Mouse (Mus musculus) adrenal gland, postnatal 14 days (tissue): ENCODE results near the gene Faim. TPM values are rescaled to one million over a fixed set of nuclear protein-coding genes. Genes with fewer than 3 reads are reported as not detected.

ENCODE experiments used
- DNase-seq: peaks from one replicate; pipeline ENCODE4 v3.0.0; 2021; ENCODE audit warnings: mixed read lengths
- long read RNA-seq, 2 experiments: library from polyadenylated mRNA; stranded (forward); transcript quantifications; one replicate each; pipeline ENCODE4 v2.0.0; 2021
- total RNA-seq: library from RNA; stranded (reverse); gene quantifications from 2 replicates; pipeline ENCODE4 v1.2.3, GENCODE M21; 2021

The Faim gene
- total RNA-seq = 27.8 and 31.9 TPM in 2 replicates
- long read RNA-seq, experiment 1, transcript Faim-201 (5 exons, 1,019 nt) = major isoform, 37 of 50 reads
- long read RNA-seq, experiment 1, partial matches to known transcripts = 12 of 50 reads
- long read RNA-seq, experiment 1, other reads (novel, unspliced or antisense) = 1 of 50 reads
- long read RNA-seq, experiment 2, transcript Faim-201 (5 exons, 1,019 nt) = major isoform, 20 of 36 reads
- long read RNA-seq, experiment 2, partial matches to known transcripts = 13 of 36 reads
- long read RNA-seq, experiment 2, other reads (novel, unspliced or antisense) = 2 of 36 reads

- DNase-seq = peak; percentile 100
Measured at GRCm38 (mm10) chr9:98985800-98986475, at the start of gene Faim. Gene Faim (plus strand): TSS chr9:98986373.

DNA sequence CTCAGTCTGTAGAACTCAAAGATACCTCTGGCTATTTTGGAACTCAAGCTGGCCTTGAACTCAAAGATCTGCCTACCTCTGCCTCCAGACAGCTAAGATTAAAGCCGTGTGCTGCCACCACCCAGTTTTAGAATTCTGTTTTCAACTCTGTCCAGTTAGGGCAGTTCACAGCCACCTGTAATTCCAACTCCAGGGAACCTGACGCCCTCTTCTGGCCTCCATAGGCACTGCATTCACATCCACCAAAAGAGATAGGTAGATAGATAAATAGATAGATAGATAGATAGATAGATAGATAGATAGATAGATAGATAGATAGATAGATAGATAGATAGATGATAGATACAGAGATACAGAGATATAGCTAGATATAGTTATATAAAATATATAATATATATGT is 46.9 kb upstream of the Faim start:
- DNase-seq = peak; percentile 45

DNA sequence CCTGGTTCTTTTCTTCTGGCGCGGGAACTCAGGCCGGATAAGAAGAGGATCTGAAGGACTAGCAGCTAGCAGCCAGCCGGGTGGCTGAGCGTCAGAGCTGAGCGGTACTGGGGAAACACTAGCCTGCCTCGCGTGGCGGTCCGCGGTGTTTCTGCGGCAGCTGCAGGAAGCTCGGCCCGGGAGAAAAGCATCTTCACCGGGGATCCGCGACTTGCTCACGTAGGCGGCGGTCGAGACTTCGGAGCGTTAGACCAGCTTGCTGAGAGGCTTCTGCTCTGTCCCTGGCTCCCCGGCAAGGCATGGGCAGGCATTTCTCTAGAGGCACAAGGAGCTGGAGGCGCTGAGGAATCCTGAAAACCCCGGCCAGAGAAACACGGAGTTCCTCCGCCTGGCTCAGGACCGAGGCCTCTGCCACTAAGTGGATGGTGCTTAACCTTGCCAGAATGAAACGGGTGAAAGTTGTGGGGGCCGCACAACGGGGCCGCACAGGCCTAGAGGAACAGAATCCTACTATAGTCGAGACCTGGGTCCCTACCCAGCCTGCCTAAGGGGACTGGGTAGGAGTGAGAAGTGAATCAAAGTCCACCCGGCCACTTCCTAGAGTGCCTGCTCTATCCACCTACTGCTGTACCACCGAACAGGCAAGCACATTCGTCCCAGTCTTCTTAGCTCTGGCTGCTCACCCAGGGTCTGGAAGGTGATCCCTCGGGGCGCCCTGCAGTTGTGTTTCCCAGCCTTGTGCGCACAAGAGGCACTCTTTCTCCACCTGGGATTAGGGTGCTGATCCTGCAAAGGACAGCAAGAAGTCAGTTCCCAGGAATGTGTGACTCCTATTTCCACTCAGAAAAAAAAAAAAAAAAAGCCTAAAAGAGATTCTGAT is 33.8 kb upstream of the Faim start:
- DNase-seq = no peak

GRCm38 (mm10) chr9:98953291-98953690 is 32.9 kb upstream of the Faim start:
- DNase-seq = no peak

DNA sequence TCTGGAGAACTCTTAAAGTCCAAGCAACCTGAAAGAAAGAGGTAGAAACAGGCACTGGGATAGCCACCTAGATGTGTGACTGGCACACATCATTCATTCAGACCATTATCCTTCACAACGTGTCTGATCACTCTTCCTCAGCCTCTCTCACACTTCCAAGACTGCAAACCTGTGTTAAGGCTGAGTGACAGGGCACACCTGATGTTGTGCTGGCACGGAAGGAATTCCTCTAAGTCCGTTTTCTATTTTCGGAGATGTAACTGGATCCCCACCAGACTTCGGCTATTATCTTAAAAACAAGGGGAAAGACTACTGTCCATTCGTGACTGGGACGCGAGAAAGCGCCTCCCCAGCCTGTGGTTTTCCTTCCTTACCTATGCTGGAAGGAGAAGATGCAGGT is 32.3 kb upstream of the Faim start:
- no peak for DNase-seq

DNA sequence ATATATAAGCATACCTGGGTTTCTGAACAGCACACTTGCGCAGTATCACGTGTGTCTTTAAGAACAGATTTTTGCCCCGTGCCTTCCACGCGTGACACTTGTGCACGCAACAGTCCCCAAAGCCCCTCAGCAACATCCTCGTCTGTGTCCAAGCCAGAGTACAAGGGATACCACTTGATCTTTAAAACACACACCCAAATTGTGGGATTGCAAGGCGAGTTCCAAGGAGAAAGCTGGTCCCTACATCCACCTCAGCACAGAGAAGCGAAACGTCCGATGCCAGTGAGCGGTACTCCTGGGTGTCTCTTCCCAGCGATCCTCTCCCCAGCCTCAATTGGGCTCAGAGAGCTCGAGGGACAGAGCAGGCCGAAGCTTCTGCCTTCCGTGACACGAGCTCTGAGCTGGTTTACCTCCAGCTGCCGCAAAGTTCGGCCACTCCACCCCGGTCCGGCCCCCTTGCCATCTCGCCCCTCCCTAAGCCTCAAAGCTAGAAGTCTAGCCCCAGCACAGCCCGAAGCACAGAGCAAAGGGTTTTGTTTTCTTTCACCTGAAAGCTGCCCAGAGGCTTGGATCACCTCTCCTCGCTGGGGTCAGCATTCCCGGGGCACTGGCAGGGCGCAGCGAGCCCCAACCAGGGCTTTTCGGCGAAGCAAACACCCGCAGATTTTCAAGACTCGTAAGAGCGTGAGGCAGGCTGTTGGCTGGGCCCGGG is 31.6 kb upstream of the Faim start:
- no peak for DNase-seq

GRCm38 (mm10) chr9:98955103-98955715 is 31.0 kb upstream of the Faim start, which contains the start of gene Foxl2:
Gene Foxl2 (plus strand): TSS chr9:98955288.
- peak; percentile 35 for DNase-seq

DNA sequence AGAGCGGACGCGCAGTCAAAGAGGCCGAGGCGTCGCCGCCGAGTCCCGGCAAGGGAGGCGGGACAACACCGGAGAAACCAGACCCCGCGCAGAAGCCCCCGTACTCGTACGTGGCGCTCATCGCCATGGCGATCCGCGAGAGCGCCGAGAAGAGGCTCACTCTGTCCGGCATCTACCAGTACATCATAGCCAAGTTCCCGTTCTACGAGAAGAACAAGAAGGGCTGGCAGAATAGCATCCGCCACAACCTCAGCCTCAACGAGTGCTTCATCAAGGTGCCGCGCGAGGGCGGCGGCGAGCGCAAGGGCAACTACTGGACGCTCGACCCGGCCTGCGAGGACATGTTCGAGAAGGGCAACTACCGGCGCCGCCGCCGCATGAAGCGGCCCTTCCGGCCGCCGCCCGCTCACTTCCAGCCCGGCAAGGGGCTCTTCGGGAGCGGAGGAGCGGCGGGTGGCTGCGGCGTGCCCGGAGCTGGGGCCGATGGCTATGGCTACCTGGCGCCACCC is 30.4 kb upstream of the Faim start:
- no peak for DNase-seq

- DNase-seq = peak; percentile 32
Measured at GRCm38 (mm10) chr9:98956591-98957381, 29.4 kb upstream of the Faim start.

- no peak for DNase-seq
Measured at GRCm38 (mm10) chr9:98957751-98958351, 28.3 kb upstream of the Faim start.

- DNase-seq = no peak
Measured at GRCm38 (mm10) chr9:98958628-98959027, 27.5 kb upstream of the Faim start.

DNA sequence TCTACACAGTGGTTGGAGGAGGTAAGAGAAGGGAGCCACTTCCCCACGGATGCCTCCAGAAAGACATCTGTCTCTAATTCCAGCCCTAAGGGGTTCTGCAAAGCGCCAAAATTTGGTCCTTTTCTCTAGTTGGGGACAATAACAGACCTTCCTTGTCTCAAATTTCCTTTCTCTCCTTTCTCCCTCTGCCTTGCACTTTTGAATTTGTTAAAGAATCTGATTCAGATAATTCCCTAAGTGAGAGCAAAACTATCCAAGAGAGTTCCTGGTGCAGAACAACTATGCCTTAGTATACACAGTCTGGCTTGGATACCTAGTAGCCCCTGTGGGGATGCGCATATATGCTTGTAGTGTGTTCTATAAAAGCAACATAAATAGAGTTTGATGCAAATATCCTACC is 26.3 kb upstream of the Faim start:
- DNase-seq = no peak

DNA sequence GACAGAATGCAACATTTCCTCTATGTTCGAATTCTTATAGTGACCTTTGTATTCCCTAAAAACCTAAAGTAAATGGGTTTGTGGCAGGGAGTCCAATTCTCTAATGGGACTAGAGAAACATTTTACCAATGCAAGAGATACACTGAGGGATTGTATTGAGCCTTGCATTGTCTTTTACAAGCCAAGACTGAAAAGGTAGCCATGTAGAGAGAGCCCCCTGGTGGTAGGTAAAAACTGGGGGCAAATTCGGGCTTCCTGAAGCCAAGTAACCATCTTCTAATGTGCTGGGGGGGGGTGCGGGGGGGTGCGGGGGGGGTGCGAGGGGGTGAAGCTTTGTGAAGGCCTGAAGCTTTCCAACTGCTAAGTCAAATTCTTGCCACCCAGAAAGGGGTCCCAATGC is 25.8 kb upstream of the Faim start:
- no peak for DNase-seq

GRCm38 (mm10) chr9:98961591-98962477 is 24.3 kb upstream of the Faim start:
- no peak for DNase-seq

- DNase-seq = no peak
Measured at GRCm38 (mm10) chr9:98962478-98963142, 23.6 kb upstream of the Faim start.

DNA sequence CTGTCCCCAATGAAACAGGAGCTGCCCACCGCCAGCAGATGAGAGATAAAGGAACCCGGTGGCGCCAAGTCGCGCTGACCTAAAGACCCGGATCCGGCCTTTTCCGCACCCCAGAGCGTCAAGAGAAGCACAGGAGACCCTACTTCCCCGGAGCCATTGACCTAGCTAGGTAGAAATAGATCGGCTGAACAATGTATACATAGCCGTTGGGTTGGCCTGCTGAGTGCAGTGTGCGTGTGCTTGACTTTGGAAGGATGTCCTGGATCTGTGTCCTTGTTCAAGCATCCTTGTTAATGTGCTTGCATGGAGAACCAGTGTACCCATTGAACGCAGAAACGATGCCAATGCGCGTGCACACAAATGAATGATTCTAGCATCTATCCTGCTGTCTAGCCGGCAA is 22.5 kb upstream of the Faim start:
- DNase-seq = no peak

DNA sequence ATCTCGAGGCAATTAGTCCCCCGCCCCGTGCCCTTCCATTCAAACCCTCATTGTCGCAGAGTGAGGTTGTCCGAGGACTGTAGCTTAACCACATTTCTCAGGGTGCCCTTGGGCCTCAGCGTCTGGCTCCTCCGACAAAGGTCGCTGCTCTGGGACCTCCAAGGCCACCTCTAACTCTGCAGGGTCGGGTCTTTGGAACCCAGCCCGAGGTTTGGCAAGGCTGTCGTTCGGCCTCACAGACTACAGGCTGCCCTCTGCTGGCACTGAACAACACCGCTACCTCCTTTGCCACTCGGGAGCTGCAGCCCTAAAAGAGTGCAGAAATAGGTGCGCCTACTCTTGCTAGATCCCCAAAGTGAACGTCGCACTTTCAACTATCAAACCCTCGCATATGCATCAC is 21.1 kb upstream of the Faim start:
- DNase-seq = peak; percentile 77

GRCm38 (mm10) chr9:98973101-98973521 is 13.1 kb upstream of the Faim start:
- DNase-seq = peak; percentile 15

DNA sequence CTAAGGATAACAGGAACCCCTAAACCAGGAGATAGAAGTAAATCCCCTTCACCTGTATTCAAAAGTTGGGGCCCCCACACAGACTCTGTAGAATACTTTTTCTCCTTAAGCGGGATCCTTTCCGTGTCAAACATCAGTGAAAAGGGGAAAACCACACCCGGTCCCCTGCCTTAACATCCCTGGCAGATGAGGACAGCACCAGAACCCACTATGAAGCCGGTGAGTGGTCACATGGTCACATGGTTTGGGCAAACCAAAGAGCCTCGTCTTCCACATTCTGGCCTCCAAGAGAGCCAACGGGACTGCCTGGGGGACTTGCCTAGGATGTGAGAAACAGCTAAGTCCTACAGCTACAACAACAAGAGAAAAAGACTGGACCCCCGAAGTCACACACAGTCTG is 12.6 kb upstream of the Faim start:
- DNase-seq = no peak
